Mouse (Mus musculus): ENCODE measurements at regions not wholly inside any gene's neighbourhood (a gene's known extent, or its start where the extent isn't known, plus 50 kb on each side); places are given as distances from the start of the nearest gene placed in this dataset.

GRCm38 (mm10) chr11:89898516-89898915 is 104.2 kb downstream of the Pctp start:
- no peak for TF ChIP-seq CTCF (IDR thresholded peaks at IDR 0.05; ENCODE audit: insufficient read depth, low read depth, low read length)
- no peak for TF ChIP-seq POLR2A (IDR thresholded peaks at IDR 0.05; ENCODE audit: insufficient read depth, low read depth, low read length)

Data from olfactory bulb, adult 2 months (tissue).